Mouse (Mus musculus): Measurements from ENCODE around the gene Atad1. TPM values are rescaled to one million over a fixed set of nuclear protein-coding genes. Genes with fewer than 3 reads are reported as not detected.
"Not testable (repeated sequence)": the region's sequence is repeated elsewhere in the genome, so short reads cannot be mapped to it uniquely, and the experiment has no call there.

The Atad1 gene
- polyA plus RNA-seq, 1 experiment from 2014 or later, result 54.9 TPM

DNA sequence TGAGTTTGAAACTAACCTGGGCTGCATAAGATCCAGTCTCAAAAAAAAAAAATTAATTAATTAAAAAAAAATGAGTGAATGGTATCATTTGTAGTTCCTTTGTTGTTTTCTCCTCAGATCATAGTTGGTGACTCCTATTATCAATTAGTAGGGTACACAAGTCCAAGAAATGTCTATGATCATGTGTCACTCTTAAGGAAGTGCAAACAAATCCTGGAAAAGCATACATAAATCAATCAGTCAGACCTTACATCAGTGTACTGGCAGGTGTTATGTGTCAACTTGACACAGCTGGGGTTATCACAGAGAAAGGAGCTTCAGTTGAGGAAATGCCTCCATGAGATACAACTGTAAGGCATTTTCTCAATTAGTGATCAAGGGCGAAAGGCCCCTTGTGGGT, 71.8 kb downstream of the Atad1 start:
- 0 out of 2 replicates have a peak, but pooled peaks cover 19% of the 10 kb centered on the region for H3K36me3 ChIP-seq
- not testable (repeated sequence) for ATAC-seq (ENCODE audit: insufficient number of reproducible peaks, low FRiP score, low TSS enrichment, low read depth); H3K4me2 ChIP-seq (replicated peaks); H3K9me3 ChIP-seq (replicated peaks); H3K4me3 ChIP-seq (replicated peaks); H3K27me3 ChIP-seq; H3K9ac ChIP-seq; H3K4me1 ChIP-seq; H3K27ac ChIP-seq (replicated peaks)
- 95% methylated on average over 1 of the region's 1 CpGs for WGBS

DNA sequence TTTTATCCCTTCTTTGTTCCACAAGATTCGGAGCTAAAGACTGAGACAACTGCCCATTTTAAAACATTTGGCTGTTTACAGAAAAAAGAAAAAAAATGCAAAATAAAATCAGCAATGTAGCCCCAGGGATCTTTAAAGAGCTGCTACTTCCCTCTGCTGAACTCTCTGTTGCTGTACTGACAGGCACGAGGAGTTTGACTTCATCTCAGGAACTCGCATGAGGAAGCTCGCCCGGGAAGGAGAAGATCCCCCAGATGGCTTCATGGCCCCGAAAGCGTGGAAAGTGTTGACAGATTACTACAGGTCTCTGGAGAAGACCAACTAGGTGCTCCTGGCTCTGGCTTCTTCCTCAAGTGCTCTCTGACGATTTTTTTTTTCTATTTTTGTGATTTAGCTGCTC, 74.3 kb downstream of the Atad1 start:
- 73% methylated on average over 8 of the region's 8 CpGs for WGBS
- Histone ChIP-seq H3K27ac (replicated peaks) (no peak overlapping the region), H3K9ac (no peak overlapping the region), H3K27me3 (no peaks in the 10 kb centered on the region), H3K4me3 (replicated peaks) (no peak overlapping the region), H3K9me3 (replicated peaks) (no peaks in the 10 kb centered on the region), H3K4me1 (no peaks in the 10 kb centered on the region), H3K36me3 (0 out of 2 replicates have a peak, but pooled peaks cover 10% of the 10 kb centered on the region), H3K4me2 (replicated peaks) (no peak overlapping the region)
- ATAC-seq (ENCODE audit: insufficient number of reproducible peaks, low FRiP score, low TSS enrichment, low read depth), result no peak

DNA sequence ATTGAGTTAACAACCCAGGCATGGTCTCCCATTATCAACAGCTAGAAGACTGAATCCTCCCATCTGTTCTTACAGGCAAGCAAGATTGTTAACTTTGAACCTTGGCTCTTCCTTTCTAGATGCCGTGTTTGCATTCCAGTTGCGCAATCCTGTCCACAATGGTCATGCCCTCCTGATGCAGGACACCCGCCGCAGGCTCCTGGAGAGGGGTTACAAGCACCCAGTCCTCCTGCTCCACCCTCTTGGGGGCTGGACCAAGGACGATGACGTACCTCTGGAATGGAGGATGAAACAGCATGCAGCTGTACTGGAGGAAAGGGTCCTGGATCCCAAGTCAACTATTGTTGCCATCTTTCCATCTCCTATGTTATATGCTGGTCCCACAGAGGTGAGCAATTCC, 76.7 kb downstream of the Atad1 start:
- no peak for ATAC-seq (ENCODE audit: insufficient number of reproducible peaks, low FRiP score, low TSS enrichment, low read depth)
- H3K9me3 ChIP-seq (replicated peaks), result no peaks in the 10 kb centered on the region
- no peak overlapping the region for H3K4me3 ChIP-seq (replicated peaks)
- H3K4me1 ChIP-seq, result no peaks in the 10 kb centered on the region
- no peaks in the 10 kb centered on the region for H3K27me3 ChIP-seq
- no peak overlapping the region for H3K4me2 ChIP-seq (replicated peaks)
- H3K36me3 ChIP-seq, result 0 out of 2 replicates have a peak, but pooled peaks cover 10% of the 10 kb centered on the region
- H3K9ac ChIP-seq, result no peak overlapping the region
- WGBS, result 91% methylated on average over 6 of the region's 6 CpGs
- H3K27ac ChIP-seq (replicated peaks), result no peak overlapping the region

GRCm38 (mm10) chr19:32659346-32659745, 80.2 kb downstream of the Atad1 start:
- ATAC-seq (ENCODE audit: insufficient number of reproducible peaks, low FRiP score, low TSS enrichment, low read depth), result no peak
- no peaks in the 10 kb centered on the region for H3K36me3 ChIP-seq
- H3K4me1 ChIP-seq, result no peaks in the 10 kb centered on the region
- no peak overlapping the region for H3K4me2 ChIP-seq (replicated peaks)
- no peak overlapping the region for H3K4me3 ChIP-seq (replicated peaks)
- H3K9me3 ChIP-seq (replicated peaks), result no peaks in the 10 kb centered on the region
- no peaks in the 10 kb centered on the region for H3K27me3 ChIP-seq
- WGBS, result 70% methylated on average over 5 of the region's 5 CpGs
- no peak overlapping the region for H3K9ac ChIP-seq
- H3K27ac ChIP-seq (replicated peaks), result no peak overlapping the region

DNA sequence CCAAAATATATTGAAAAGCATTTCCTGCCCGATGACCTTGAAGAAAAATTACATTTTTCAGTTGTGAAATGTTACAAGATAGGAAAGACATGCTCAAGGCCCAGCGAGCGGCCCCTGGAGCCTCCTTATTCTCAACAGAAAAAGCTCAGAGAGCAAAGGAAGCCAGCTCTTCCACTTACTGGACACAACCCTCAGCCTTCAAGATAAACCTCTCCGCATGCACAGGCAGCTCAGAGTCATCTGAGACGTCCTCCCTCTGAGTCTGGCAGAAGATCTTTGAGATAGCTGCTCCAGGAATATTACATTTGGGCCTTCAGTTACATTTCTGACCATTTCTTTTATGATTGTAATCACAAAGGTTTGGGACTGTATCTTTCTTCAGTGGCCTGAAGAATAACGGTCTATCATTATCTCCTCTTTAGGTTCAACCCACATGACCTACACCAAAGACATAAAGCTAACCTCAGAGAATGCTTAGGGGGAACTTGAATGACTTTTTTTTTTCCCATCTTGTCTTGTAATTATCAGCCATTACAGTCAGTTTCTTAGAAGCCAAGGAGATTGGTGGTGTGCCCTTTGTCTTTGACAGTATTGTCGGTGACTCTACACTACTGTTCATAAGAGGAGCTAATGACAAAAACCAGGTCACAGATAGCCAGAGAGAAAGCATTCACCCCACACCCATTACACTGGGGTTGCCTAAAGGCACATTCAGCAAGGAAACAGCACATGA, 85.8 kb downstream of the Atad1 start:
- no peak for ATAC-seq (ENCODE audit: insufficient number of reproducible peaks, low FRiP score, low TSS enrichment, low read depth)
- no peaks in the 10 kb centered on the region for H3K9me3 ChIP-seq (replicated peaks)
- no peak overlapping the region for H3K4me2 ChIP-seq (replicated peaks)
- H3K9ac ChIP-seq, result no peak overlapping the region
- H3K4me1 ChIP-seq, result no peaks in the 10 kb centered on the region
- H3K36me3 ChIP-seq, result no peaks in the 10 kb centered on the region
- no peak overlapping the region for H3K4me3 ChIP-seq (replicated peaks)
- H3K27ac ChIP-seq (replicated peaks), result no peak overlapping the region
- H3K27me3 ChIP-seq, result no peaks in the 10 kb centered on the region
- WGBS, result 89% methylated on average over 7 of the region's 7 CpGs

DNA sequence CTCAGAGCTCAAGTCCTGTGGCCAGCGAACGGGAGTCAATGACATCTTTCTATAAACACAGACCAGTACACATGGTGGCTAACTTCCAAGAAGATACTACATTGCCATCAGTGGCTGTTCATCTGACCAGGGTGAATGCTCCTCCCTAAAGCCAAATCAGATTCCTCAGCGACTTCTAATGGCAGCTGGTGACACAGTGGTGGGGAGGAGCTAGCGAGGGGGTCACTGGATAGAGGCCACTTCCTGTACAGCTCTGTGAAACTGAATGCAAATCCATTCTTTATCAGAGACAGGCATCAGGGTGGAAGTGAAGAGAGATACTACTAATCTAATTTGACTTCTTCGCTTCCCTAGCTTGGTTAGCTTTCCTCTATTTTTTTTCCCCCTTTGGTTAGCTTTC, 86.5 kb downstream of the Atad1 start:
- WGBS, result 80% methylated on average over 5 of the region's 5 CpGs
- no peak overlapping the region for H3K27ac ChIP-seq (replicated peaks)
- ATAC-seq (ENCODE audit: insufficient number of reproducible peaks, low FRiP score, low TSS enrichment, low read depth), result no peak
- no peaks in the 10 kb centered on the region for H3K4me1 ChIP-seq
- H3K4me3 ChIP-seq (replicated peaks), result no peak overlapping the region
- no peaks in the 10 kb centered on the region for H3K9me3 ChIP-seq (replicated peaks)
- no peaks in the 10 kb centered on the region for H3K27me3 ChIP-seq
- no peak overlapping the region for H3K9ac ChIP-seq
- no peak overlapping the region for H3K4me2 ChIP-seq (replicated peaks)
- H3K36me3 ChIP-seq, result no peaks in the 10 kb centered on the region

- Histone ChIP-seq H3K9ac (no peak overlapping the region), H3K36me3 (no peaks in the 10 kb centered on the region), H3K4me2 (replicated peaks) (no peak overlapping the region), H3K27ac (replicated peaks) (no peak overlapping the region), H3K27me3 (no peaks in the 10 kb centered on the region), H3K9me3 (replicated peaks) (no peaks in the 10 kb centered on the region), H3K4me3 (replicated peaks) (no peak overlapping the region), H3K4me1 (no peaks in the 10 kb centered on the region)
- WGBS, result 92% methylated on average over 5 of the region's 5 CpGs
- no peak for ATAC-seq (ENCODE audit: insufficient number of reproducible peaks, low FRiP score, low TSS enrichment, low read depth)
These were observed 88.5 kb downstream of the Atad1 start for GRCm38 (mm10) chr19:32651046-32651445.

DNA sequence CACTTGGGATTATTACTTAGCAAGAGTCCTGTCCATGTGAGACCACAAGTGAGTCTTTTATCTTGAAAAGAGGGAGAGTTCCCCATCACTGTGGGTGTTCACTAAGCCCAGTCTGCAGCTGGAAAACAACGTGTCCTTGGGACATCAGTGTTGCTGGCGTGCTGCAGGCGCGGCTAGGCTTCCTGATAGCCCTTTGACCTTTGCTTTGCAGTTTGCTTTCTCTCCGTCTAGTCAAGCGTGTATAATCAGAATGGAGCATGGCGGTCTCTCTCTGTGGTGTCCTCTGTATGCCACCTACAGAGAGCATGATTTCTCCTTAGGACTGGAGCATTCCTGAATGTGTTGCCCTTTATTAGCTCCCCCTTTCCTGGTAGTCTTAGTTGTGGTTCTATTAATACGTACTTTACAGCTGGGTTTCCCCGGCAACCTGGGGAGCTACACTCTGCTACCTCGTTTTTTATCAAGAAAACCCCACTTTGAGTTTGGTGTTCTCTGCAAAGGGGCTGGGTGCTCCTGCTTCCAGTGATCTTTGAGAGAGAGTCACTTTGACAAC, 91.5 kb downstream of the Atad1 start:
- Histone ChIP-seq H3K9ac (no peak overlapping the region), H3K9me3 (replicated peaks) (no peaks in the 10 kb centered on the region; the same call in 1 of the 2 replicates), H3K27me3 (no peaks in the 10 kb centered on the region), H3K27ac (replicated peaks) (no peak overlapping the region), H3K36me3 (peaks cover 4% of the 10 kb centered on the region; the same call in 1 of the 2 replicates), H3K4me1 (no peaks in the 10 kb centered on the region), H3K4me2 (replicated peaks) (no peak overlapping the region), H3K4me3 (replicated peaks) (no peak overlapping the region)
- no peak for ATAC-seq (ENCODE audit: insufficient number of reproducible peaks, low FRiP score, low TSS enrichment, low read depth)
- WGBS, result 47% methylated on average over 10 of the region's 10 CpGs

DNA sequence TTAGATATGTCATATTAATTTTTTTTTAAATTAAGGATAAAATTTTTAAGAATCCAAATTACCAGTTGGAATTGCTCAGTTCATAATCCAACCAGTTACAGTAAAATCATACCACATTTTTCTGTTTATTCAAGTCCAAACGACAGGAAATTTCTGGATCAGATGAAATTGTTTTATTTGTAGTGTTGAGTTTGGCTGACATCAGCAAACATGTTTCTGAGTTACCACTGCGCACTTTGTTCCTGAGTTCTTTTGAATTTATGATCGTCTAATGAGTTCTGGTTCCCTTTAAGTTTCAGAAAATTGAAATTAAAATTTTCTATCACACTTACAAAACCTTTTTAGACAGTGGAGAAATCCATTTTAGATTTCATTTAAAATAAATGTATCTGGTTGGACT, 93.2 kb downstream of the Atad1 start:
- Histone ChIP-seq H3K36me3 (peaks cover 6% of the 10 kb centered on the region; the same call in 1 of the 2 replicates), H3K27me3 (no peaks in the 10 kb centered on the region), H3K4me1 (no peaks in the 10 kb centered on the region), H3K27ac (replicated peaks) (no peak overlapping the region), H3K9me3 (replicated peaks) (no peaks in the 10 kb centered on the region; the same call in 1 of the 2 replicates), H3K9ac (no peak overlapping the region), H3K4me3 (replicated peaks) (no peak overlapping the region), H3K4me2 (replicated peaks) (no peak overlapping the region)
- 62% methylated on average over 3 of the region's 3 CpGs for WGBS
- no peak for ATAC-seq (ENCODE audit: insufficient number of reproducible peaks, low FRiP score, low TSS enrichment, low read depth)

DNA sequence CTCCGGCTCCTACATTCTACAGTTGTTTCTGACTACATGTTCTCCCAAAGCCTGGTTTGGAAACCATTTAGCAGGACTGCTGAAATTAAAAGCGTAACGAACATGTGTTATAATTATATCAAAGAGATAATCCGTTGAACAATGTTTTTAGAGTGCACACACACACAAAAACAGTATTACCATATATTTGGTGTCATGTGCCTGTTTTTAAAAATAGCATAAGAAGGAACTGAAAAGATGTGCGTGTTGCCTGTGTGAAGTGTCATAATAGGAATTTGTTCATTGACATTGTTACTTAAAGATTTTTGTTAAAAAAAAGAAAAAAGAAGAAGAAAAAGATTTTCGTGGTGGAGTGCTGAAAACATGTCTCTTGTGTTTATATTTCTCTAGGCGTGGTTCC, 93.6 kb downstream of the Atad1 start:
- Histone ChIP-seq H3K4me3 (replicated peaks) (no peak overlapping the region), H3K27ac (replicated peaks) (no peak overlapping the region), H3K27me3 (no peaks in the 10 kb centered on the region), H3K9me3 (replicated peaks) (no peaks in the 10 kb centered on the region; the same call in 1 of the 2 replicates), H3K36me3 (peaks cover 6% of the 10 kb centered on the region; the same call in 1 of the 2 replicates), H3K9ac (no peak overlapping the region), H3K4me1 (no peaks in the 10 kb centered on the region), H3K4me2 (replicated peaks) (no peak overlapping the region)
- ATAC-seq (ENCODE audit: insufficient number of reproducible peaks, low FRiP score, low TSS enrichment, low read depth), result no peak
- WGBS, result 65% methylated on average over 7 of the region's 7 CpGs

- no peak overlapping the region for H3K9ac ChIP-seq
- H3K36me3 ChIP-seq, result peaks cover 11% of the 10 kb centered on the region; the same call in 1 of the 2 replicates
- H3K27ac ChIP-seq (replicated peaks), result no peak overlapping the region
- no peaks in the 10 kb centered on the region for H3K4me1 ChIP-seq
- H3K4me2 ChIP-seq (replicated peaks), result no peak overlapping the region
- no peaks in the 10 kb centered on the region for H3K27me3 ChIP-seq
- 91% methylated on average over 3 of the region's 3 CpGs for WGBS
- no peak overlapping the region for H3K4me3 ChIP-seq (replicated peaks)
- no peak for ATAC-seq (ENCODE audit: insufficient number of reproducible peaks, low FRiP score, low TSS enrichment, low read depth)
- H3K9me3 ChIP-seq (replicated peaks), result no peaks in the 10 kb centered on the region; the same call in 1 of the 2 replicates
These were observed 95.9 kb downstream of the Atad1 start for GRCm38 (mm10) chr19:32643642-32644041.
